Mouse (Mus musculus): ENCODE data around the gene Dhrs2.

Dhrs2 gene

DNA sequence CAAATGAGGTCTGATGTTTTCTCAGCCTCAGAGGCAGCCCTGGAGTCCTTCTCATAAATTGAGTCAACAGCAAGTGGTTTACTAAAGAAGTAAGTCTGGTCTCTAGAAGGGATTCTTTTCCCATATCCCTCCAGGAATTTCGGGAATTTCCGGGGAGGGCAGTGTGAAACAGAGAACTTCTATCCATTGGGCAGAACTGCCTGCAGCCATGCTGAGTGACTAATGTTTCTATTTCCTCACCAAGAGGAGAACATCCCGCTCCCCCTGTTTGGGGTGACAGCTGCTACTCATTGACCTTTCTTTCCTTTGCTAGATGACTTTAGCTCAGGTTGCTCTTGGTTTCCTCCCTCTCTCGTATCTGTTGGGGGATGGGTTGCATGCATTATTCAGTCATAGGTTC is 31.8 kb downstream of the Dhrs2 start:
- no peak for DNase-seq

DNA sequence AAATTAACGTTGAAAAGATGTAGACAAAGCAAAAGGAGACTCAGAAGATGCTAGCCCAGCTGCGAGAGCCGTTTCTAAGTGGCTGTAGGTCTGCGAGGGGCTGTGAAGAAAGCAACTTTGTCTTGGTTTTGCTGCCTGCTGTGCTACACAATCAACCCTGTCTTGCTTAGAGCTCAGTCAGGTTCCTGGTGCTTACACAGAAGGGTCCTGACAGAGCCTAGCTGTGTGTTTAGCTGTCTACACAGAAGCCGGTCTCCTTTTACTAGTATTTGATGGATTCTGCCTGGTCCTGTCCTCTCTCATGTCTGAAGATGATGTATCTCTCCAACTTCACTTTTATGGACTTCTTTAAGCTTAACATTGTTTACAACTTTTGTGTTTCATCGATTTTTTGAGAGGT is 33.6 kb downstream of the Dhrs2 start:
- no peak for DNase-seq

DNA sequence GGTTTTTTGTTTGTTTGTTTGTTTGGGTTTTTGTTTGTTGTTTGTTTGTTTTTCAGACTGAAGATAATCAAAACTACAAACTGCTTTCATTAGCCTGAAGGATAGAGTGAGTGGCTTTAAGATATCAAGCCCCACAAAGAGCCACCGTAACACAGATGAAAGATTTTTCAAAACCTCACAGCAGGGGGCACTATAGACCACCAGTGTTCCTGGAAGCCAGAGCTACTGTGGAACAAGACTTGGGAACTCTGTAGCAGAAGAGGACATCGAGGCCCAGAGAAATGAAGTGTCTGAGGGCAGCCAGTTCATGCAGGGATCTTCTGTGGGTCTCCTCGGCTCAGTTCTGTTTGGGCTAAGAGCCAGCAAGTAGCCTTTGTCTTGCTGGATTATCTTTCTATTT is 49.4 kb downstream of the Dhrs2 start:
- DNase-seq: peak; percentile 27

DNA sequence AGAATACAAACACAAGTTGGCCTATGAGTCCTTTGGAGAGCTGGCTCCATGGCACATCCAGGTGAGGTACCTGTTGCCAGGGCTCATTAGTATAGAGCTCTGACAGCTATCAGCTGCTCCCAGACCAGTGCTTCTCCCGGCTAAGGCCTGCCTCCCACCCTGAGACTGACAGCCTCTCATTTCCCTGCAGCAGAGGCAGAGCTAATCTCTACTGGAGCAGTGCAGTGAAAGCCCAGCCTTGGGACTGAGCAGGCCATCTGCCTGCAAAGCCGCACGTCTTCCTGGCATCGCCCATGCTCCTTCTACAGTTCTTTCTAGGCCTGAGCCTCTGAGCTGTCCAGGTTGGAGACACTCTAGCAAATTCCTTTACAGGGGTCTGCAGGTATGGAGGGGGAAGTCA is 51.2 kb downstream of the Dhrs2 start:
- no peak for DNase-seq

DNA sequence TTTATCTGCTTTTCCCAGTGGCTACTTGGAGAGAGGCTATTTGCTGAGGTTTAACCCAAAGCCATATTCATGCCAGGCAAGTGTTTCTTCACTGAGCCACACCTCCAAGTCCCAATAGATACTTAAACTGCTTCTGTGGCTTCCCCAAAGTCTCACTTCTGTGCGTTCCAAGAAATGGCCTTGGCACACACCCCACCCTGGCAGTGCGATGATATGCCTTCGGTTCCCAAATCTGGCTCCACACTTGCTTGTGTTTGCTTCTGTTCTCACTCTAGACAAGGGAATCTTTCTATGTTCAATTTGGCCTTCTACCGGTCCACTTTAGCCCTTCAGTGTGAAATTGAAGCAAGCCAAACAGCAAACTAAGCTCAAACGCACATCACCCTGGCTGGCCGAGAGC is 53.0 kb downstream of the Dhrs2 start:
- DNase-seq: no peak

DNA sequence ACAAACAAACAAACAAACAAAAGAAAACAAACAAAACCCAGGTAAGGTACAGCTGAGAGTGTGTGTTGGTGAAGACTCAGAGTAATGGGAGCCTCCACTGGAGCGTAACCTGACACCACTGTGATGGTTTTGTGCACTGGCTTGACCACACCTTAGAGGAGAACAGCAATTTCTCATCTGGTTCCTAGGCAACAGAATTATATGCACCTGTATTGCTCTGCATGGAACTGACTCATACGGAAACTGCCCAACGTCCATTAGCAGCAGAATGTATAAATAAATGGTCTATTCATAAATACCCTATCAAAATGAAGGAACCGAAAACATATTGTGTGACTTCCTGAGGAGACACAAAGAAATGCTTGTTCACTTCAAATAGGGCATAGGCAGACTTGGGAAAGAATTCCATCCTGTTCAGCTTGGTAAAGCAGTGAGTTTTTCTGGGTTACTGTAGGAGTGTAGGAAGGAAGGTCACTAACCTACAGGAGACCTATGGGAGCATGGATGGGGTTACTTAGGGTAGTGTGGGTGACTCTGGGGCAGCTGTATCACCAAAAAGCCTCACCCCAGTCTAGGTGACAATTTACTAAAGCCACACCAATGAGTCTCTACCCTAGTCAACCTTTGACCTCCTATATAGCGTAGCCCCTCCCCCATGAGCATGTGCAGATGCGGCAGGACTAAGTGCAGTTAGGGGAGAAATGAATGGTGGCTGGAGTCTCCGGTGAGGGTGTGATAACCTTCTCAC is 57.7 kb downstream of the Dhrs2 start:
- no peak for DNase-seq

Measured in kidney, adult 18-20 months (tissue).